Mouse (Mus musculus): Measurements from ENCODE around the gene Dhps. TPM values are rescaled to one million over a fixed set of nuclear protein-coding genes. Genes with fewer than 3 reads are reported as not detected.

The Dhps gene
- 10 to 100 TPM; 59.9 to 72.1 TPM for total RNA-seq (2021)
- long read RNA-seq, transcript Dhps-201 (9 exons, 1,333 nt), result major isoform, 46 of 66 reads
- long read RNA-seq, partial matches to known transcripts, result 3 of 66 reads
- long read RNA-seq, other reads (novel, unspliced or antisense), result 11 of 66 reads

GRCm38 (mm10) chr8:85071514-85072281, at the start of gene Dhps:
Gene Dhps (plus strand): TSS chr8:85071757.
- DNase-seq (ENCODE audit: low spot score in 2 of 2), result peak; percentile 84 to 90

DNA sequence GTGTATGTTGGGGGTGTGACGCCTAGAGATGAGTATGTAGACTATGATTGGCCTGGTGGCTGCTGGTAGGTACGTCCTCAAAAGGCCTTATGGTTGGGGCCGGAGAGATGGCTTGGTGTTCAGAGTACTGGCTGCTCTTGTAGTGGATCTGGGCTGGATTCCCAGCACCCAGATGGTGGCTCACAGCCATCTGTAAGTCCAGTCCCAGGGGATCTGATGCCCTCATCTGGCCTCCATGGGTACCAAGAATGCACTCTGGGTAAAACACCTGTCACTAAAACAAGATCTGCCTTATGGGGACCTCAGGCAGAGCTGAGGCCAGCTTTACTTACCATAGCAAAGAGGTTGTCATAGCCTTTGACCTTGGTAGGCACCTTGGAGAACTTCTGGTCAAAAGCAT, 47.7 kb upstream of the Dhps start:
- no peak for DNase-seq (ENCODE audit: low spot score in 2 of 2)

- DNase-seq (ENCODE audit: low spot score in 2 of 2), result peak; percentile 81 to 83
Measured at GRCm38 (mm10) chr8:85025098-85025932, 46.2 kb upstream of the Dhps start, which contains the start of gene Asna1. Gene Asna1 (minus strand): TSS chr8:85025281.

DNA sequence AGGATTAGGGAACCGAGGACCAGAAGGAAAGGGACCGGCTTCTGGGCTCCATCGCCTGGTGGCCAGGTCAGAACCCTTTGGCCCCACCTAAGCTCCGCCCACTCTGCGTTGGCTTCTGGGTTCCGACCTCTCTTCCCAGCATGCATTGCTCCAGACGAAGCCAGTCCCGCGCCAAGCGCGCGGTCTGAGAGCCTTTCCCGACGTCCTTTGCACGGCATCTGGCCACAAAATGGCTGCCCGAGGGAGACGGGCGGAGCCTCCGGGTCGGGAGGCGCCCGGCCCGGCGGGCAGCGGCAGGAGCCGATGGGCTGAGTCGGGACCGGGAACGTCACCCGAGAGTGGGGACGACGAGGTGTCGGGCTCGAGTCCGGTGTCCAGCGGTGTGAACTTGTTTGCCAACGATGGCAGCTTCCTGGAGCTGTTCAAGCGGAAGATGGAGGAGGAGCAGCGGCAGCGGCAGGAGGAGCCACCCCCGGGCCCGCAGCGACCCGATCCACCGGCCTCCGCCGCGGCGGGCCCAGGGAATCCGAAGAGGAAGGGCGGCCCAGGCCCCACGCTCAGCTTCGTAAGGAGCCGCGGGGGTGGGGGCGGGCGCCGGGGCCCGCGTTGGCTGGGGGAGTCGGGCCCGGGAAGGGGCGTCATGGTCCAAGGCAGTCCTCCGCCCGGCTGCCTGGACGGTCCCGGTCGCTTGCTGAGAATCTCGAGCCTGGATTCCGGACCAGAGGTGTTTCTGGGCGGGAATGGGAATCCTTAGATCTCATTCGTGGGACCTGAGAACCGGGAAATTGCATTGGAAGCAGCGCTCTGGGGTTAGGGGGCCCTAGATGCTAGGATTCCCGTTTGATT, 44.7 kb upstream of the Dhps start, which contains the start of gene Trir:
Gene Trir (plus strand): TSS at position 154 of the 846 bp plus-strand sequence.
- peak; percentile 94 to 97 for DNase-seq (ENCODE audit: low spot score in 2 of 2)

DNA sequence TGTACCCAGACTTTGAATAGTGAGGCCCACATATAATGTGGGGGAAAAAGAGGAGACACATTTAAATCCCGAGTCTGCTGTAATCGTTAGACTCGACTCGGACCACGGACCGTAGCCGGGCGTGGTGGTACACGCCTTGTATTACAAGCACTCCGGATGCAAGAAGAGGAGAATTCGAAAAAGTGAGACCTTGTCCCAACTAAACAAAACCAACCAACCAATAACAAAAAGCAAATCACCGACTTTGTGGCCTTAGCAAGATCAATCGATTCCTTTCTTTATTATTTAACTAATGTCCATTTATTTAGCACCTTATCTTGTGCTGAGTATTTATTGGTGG, 44.1 kb upstream of the Dhps start:
- DNase-seq (ENCODE audit: low spot score in 2 of 2), result no peak

DNA sequence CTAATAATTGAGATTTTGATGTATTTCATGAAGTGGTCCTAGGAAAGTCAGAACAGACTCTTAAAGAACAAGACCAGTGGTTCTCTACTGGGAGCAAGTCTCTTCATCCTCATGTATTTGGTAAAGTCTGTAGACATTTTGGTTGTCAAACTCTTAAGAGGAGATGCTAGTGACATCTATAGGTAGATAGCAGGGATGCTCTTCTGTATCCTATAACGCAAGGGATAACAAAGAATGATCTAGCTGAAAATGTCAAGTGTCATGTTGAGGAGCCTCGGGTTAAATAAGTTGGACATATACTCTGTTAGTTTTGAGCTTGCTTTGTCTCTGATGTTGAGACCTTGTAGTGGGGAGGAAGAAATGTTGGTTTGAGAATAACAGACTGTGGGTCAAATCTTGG, 43.6 kb upstream of the Dhps start:
- no peak for DNase-seq (ENCODE audit: low spot score in 2 of 2)

- DNase-seq (ENCODE audit: low spot score in 2 of 2), result no peak
Measured at GRCm38 (mm10) chr8:85029271-85029670, 42.3 kb upstream of the Dhps start.

- no peak for DNase-seq (ENCODE audit: low spot score in 2 of 2)
Measured at GRCm38 (mm10) chr8:85032622-85033311, 38.8 kb upstream of the Dhps start.

DNA sequence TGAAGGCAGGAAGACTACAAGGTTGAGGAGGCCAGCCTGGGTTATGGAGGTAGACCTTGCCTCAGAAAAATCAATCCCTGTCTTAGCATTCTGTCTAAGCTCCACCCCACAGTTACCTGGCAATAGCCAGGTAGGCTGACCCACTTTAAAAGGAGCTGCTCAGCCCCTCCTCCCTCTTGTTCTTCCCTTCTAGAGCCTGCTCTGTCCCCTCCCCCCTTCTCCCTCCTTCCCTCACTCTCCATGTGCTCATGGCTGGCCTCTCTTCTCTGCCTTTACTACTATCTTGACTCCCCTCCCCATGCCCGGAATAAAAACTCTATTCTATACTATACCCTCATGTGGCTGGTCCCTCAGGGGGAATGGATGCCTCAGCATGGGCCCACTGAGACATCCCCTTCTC, 37.7 kb upstream of the Dhps start:
- DNase-seq (ENCODE audit: low spot score in 2 of 2), result no peak

DNA sequence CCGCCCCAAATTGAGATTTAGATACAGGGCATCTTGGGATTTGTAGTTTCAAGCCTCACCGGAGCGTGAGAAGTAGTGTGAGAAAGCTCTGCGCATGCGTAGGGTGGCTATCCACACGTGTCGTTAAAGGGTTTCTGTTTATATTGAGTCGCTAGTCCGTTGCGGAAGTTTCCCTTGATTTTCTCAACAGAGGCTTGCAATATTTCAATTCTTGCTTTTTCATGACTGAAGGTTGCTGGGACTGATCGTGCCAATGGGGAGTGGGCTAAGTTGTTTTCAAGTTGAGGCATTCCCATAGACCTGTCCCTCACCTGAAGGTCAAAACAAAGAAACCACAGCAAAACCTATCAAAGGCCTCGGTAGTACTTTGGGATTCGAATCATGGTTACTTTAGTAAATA, 36.8 kb upstream of the Dhps start:
- peak; percentile 69 to 77 for DNase-seq (ENCODE audit: low spot score in 2 of 2)

- no peak for DNase-seq (ENCODE audit: low spot score in 2 of 2)
Measured at GRCm38 (mm10) chr8:85035165-85035727, 36.3 kb upstream of the Dhps start.

- no peak for DNase-seq (ENCODE audit: low spot score in 2 of 2)
Measured at GRCm38 (mm10) chr8:85035728-85036310, 35.7 kb upstream of the Dhps start.

- no peak for DNase-seq (ENCODE audit: low spot score in 2 of 2)
Measured at GRCm38 (mm10) chr8:85036381-85036717, 35.2 kb upstream of the Dhps start.

DNA sequence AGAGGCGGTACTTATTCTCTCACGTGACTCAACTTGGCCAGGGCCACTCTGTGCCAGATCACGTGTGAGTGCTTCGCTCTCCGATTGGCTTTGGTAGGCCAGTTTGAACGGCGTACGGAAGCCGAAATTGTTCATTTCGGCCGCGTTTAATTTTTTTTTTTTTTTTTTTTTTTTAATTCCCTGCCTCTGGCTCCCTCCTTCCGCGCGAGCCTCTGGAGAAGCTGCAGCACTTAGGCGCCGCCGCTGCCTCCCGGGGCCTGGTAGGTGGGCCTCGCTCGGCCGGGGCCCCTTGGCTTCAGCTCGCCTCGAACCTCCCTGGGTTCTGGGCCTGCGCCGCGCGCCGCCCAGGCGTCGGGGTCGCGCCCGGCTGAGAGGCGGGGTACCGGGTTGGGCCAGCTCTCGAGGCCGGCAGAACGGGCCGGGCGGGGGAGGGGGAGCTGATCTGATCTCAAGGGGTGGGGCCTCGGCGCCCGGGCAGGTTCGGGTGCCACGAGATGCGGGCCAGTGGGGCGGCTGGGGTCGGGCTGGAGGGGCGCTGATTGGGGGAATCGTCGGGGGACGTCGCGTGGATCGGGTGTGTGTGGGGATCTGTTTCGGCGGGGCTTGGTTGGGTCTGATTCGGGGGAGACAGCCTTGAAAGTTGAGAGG, 34.7 kb upstream of the Dhps start, which contains the start of gene Tnpo2:
Gene Tnpo2 (plus strand): TSS at position 198 of the 648 bp plus-strand sequence.
- DNase-seq (ENCODE audit: low spot score in 2 of 2), result peak; percentile 84 to 89

DNA sequence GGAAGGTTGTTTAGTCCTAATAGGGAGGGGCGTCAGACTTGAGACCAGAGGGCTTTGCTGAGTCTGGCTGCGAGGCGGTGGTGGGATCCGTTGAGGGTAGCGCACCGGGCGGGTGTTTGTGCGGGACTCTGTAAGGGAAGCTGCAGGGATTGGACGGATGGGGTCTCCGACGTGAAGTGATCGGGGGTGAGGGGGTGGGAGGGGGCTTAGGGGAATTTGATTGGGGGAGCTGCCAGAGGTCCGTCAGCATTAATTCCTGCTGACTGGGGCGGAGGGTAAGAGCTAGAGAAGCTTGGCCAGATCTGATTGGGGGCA, 34.2 kb upstream of the Dhps start:
- DNase-seq (ENCODE audit: low spot score in 2 of 2), result no peak

DNA sequence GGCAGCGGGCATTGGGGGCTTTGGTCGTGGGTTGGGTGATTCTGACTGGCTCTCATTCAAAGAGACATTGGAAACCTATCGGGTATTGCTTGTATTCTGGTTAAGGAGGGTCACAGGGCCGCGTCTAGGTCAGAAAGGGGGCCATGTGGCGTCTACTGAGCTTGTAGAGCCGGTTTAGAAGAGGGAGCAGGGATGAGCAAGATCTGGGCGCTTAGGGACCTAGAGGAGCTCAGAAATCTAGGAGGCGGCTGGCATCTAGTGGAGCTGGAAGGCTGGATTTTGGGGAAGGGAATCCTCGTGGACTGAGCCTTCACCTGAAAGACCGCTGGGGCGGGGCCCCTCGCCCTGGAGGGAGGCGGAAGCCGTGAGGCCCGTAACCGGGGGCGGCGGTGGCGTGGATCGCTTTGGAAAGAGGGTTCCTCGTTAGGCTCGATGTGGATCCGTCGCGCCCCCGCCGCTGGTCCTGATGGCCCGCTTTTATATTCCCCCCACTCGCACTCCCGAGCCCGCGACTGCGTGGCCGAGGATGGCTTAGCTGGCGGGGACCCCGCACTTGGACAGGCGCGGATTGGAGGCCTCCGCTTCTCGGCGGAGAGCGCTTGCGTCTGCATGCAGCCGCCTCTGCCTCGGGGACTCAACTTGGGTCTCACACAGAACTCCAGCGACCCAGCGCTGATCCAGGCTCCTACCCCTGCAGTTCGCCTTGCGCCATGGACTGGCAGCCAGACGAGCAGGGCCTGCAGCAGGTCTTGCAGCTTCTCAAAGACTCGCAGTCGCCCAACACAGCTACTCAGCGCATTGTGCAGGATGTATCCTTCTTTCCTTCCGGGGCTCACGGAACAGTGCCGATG, 33.7 kb upstream of the Dhps start:
- peak; percentile 42 to 57 for DNase-seq (ENCODE audit: low spot score in 2 of 2)

DNA sequence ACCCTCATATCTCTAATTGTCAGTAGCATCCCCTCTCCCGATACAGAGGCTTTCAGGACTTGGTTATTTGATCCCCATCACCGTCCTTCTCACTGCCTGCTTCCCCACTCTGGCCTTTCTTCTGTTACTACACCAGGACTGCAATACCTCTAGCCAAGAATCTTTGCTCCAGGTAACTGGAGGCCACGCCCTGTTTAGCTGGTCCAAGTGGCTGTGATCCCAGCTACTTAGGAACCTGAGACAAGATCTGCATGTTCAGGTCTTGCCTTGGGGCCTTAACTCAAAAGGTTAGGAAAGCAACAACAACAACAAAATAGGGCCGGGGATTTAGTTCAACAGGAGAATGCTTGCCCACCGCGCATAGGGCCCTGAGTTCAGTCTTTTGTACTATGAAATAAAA, 27.9 kb upstream of the Dhps start:
- DNase-seq (ENCODE audit: low spot score in 2 of 2), result no peak

DNA sequence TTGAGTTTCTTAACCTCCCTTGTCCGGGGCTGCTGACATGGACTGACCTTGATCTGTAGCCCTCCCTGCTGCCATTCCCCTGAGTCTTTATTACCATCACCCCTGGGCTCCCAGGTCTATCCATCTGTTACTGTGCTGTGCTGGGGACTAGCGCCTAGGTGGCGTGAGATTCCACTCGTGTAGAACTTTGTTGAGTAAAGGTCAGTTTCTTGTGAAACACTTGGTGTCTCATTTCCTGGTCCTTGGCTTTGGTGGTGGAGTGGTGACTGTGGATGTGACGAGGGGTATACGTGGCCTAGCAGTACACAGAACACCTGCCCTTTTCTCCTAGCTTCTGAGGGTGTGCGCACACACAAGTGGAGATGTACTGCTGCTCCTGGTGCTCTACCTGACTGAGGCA, 14.2 kb upstream of the Dhps start:
- no peak for DNase-seq (ENCODE audit: low spot score in 2 of 2)
